Mouse (Mus musculus) forebrain, embryonic 10.5 days (tissue): ENCODE measurements at regions not wholly inside any gene's neighbourhood (a gene's known extent, or its start where the extent isn't known, plus 50 kb on each side); places are given as distances from the start of the nearest gene placed in this dataset.

ENCODE experiments used
- DNase-seq: peaks from one replicate; pipeline ENCODE4 v3.0.0-alpha.2; 2017; ENCODE audit warnings: low spot score; ENCODE audit errors: extremely low spot score
- H3K27ac ChIP-seq: fragments of 300-500 bp; sonication (generic); 2 replicates; pipeline ENCODE4 v1.5.1; 2016; ENCODE audit warnings: mild to moderate bottlenecking
- H3K27me3 ChIP-seq: fragments of 300-500 bp; sonication (generic); 2 replicates; pipeline ENCODE4 v1.6.1; 2016; ENCODE audit warnings: mild to moderate bottlenecking; ENCODE audit not compliant: poor library complexity, severe bottlenecking
- H3K36me3 ChIP-seq: fragments of 300-500 bp; sonication (generic); replicated peaks from 2 replicates; pipeline ENCODE4 v1.6.1; 2016; ENCODE audit warnings: mild to moderate bottlenecking, moderate library complexity
- H3K4me1 ChIP-seq: fragments of 300-500 bp; sonication (generic); 2 replicates; pipeline ENCODE4 v1.6.1; 2016
- H3K4me3 ChIP-seq: fragments of 300-500 bp; sonication (generic); 2 replicates; pipeline ENCODE4 v1.5.1; 2016; ENCODE audit warnings: mild to moderate bottlenecking, moderate library complexity
- H3K9me3 ChIP-seq: fragments of 300-500 bp; sonication (generic); 2 replicates; pipeline ENCODE4 v1.6.1; 2016; ENCODE audit warnings: mild to moderate bottlenecking, moderate library complexity
- WGBS: fragments of 180-500 bp; shearing (Covaris S2); methylation state at CpG from one replicate; pipeline ENCODE4 v1.1.7; 2016; 5-methylcytosine and 5-hydroxymethylcytosine counted together

GRCm38 (mm10) chr1:47448070-47448469, 555.4 kb upstream of the Slc39a10 start:
- no peak for DNase-seq
- 86% methylated on average over 3 of the region's 3 CpGs for WGBS
- Histone ChIP-seq H3K36me3 (no peaks in the 10 kb centered on the region), H3K9me3 (no peaks in the 10 kb centered on the region), H3K27ac (no peak overlapping the region), H3K4me1 (no peaks in the 10 kb centered on the region), H3K4me3 (no peak overlapping the region), H3K27me3 (no peaks in the 10 kb centered on the region)

DNA sequence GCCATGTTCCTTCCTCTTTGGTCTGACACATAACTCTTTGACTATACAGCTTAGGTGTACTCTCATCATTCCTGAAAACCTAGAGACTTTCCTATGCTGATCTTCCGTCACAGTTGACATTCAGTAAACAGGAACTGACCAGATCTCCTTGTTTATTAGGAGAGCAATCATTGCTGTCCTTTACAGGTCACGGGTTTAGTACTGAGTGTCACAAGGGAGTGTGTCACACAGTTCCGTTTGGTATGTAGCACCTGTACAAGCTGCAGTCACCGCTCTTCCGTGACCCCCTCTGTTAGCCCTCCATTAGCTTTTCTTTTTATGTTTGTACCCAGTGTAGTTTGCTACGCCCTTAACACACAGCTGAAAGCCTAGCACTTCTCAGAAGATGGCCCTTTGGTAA, 553.4 kb upstream of the Slc39a10 start:
- 83% methylated on average over 6 of the region's 6 CpGs for WGBS
- Histone ChIP-seq H3K4me3 (no peak overlapping the region), H3K9me3 (no peaks in the 10 kb centered on the region), H3K4me1 (no peaks in the 10 kb centered on the region), H3K27me3 (no peaks in the 10 kb centered on the region), H3K36me3 (no peaks in the 10 kb centered on the region), H3K27ac (no peak overlapping the region)
- DNase-seq: no peak

GRCm38 (mm10) chr1:47432829-47433228, 540.2 kb upstream of the Slc39a10 start:
- Histone ChIP-seq H3K4me1 (no peaks in the 10 kb centered on the region), H3K27ac (no peak overlapping the region), H3K36me3 (no peaks in the 10 kb centered on the region), H3K27me3 (no peaks in the 10 kb centered on the region), H3K4me3 (no peak overlapping the region), H3K9me3 (no peaks in the 10 kb centered on the region)
- DNase-seq: no peak
- 94% methylated on average over 1 of the region's 1 CpGs for WGBS

- Histone ChIP-seq H3K9me3 (no peaks in the 10 kb centered on the region), H3K4me1 (no peaks in the 10 kb centered on the region), H3K27ac (no peak overlapping the region), H3K27me3 (no peaks in the 10 kb centered on the region), H3K36me3 (no peaks in the 10 kb centered on the region), H3K4me3 (no peak overlapping the region)
- DNase-seq: no peak
- 70% methylated on average over 1 of the region's 1 CpGs for WGBS
Measured at GRCm38 (mm10) chr1:47405164-47405563, 512.5 kb upstream of the Slc39a10 start.

GRCm38 (mm10) chr1:47386579-47386978, 493.9 kb upstream of the Slc39a10 start:
- Histone ChIP-seq H3K4me1 (no peaks in the 10 kb centered on the region), H3K36me3 (no peaks in the 10 kb centered on the region), H3K4me3 (no peak overlapping the region), H3K27ac (no peak overlapping the region), H3K27me3 (no peaks in the 10 kb centered on the region), H3K9me3 (no peaks in the 10 kb centered on the region)
- DNase-seq: no peak

DNA sequence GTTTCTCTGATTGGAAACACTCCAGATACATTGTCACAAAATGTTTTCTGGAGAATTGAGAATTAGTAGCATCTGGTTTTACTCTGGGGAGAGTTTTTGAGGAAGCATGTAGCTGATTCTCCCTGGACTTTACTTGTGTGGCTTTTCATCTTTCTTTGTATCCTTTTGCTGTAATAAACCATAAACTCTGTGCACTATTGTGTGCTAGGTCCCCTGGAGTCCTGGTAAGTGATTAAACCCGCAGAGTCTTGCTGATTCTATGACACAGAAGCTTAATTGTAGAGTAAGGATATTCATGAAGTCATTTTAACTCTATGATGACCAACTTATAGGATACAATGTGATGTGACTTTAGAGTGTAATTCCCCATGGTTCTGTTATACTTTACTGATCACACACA, 486.1 kb upstream of the Slc39a10 start:
- H3K4me3 ChIP-seq: no peak overlapping the region
- WGBS: 60% methylated on average over 1 of the region's 1 CpGs
- H3K27ac ChIP-seq: no peak overlapping the region
- no peaks in the 10 kb centered on the region for H3K4me1 ChIP-seq
- DNase-seq: no peak
- no peaks in the 10 kb centered on the region for H3K9me3 ChIP-seq
- no peaks in the 10 kb centered on the region for H3K27me3 ChIP-seq
- H3K36me3 ChIP-seq: no peaks in the 10 kb centered on the region

- Histone ChIP-seq H3K4me3 (no peak overlapping the region), H3K27ac (no peak overlapping the region), H3K4me1 (no peaks in the 10 kb centered on the region), H3K27me3 (no peaks in the 10 kb centered on the region), H3K36me3 (no peaks in the 10 kb centered on the region), H3K9me3 (no peaks in the 10 kb centered on the region)
- 87% methylated on average over 3 of the region's 3 CpGs for WGBS
- no peak for DNase-seq
Measured at GRCm38 (mm10) chr1:47339718-47340439, 447.2 kb upstream of the Slc39a10 start.

- Histone ChIP-seq H3K27ac (no peak overlapping the region), H3K27me3 (no peaks in the 10 kb centered on the region), H3K36me3 (no peaks in the 10 kb centered on the region), H3K9me3 (no peaks in the 10 kb centered on the region), H3K4me3 (no peak overlapping the region), H3K4me1 (peaks cover 10% of the 10 kb centered on the region; the same call in 1 of the 2 replicates)
- no peak for DNase-seq
- 59% methylated on average over 2 of the region's 2 CpGs for WGBS
Measured at GRCm38 (mm10) chr1:47310572-47311075, 418.0 kb upstream of the Slc39a10 start.

- DNase-seq: no peak
- H3K36me3 ChIP-seq: no peaks in the 10 kb centered on the region
Measured at GRCm38 (mm10) chr1:47306961-47307360, 414.3 kb upstream of the Slc39a10 start.

DNA sequence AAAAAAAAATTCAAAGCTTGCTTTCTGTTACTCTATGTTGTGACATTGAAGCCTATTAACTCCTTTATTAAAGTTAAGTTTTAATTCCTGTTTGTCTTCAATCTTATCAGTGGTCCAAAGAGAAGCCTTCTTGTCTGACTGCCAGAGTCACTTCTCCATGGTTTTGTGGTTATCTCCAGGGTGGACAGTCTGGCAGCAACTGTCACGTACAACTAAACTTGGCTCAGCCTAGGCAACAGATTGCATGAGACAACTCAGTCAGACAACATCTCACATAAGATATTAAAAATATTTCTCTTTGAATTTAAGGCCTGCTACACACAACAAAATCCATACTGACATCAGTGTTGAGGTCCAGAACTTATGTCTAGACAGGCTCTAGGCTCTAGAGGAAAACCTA, 406.7 kb upstream of the Slc39a10 start:
- H3K27ac ChIP-seq: no peak overlapping the region
- no peaks in the 10 kb centered on the region for H3K27me3 ChIP-seq
- H3K4me1 ChIP-seq: no peaks in the 10 kb centered on the region
- no peaks in the 10 kb centered on the region for H3K36me3 ChIP-seq
- no peak for DNase-seq
- no peak overlapping the region for H3K4me3 ChIP-seq
- 98% methylated on average over 1 of the region's 1 CpGs for WGBS
- no peaks in the 10 kb centered on the region for H3K9me3 ChIP-seq

More at GRCm38 (mm10) chr1:47306961-47307360, 414.3 kb upstream of the Slc39a10 start:
- H3K4me1 ChIP-seq: no peaks in the 10 kb centered on the region; the same call in 1 of the 2 replicates
- H3K27me3 ChIP-seq: no peaks in the 10 kb centered on the region
- no peaks in the 10 kb centered on the region for H3K9me3 ChIP-seq
- no peak overlapping the region for H3K27ac ChIP-seq
- H3K4me3 ChIP-seq: no peak overlapping the region

DNA sequence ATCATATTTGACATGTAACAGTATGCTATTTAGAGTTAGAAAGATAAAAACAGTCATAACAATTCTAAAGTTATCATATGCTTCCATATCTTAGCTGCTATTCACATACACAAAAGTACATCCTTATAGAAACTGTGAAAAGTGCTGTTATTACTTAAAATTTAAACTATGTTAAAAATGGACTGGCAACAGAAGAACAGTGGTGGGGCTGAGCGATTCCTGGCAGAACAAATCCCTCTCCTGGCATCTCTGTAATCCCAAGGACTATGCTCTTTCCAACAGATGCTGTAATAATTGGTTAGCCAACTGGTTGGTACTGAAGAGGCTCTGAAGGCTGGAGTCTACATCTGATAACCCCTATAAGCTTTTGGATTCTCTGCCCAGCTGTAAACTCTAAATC, 393.0 kb upstream of the Slc39a10 start:
- WGBS: 92% methylated on average over 1 of the region's 1 CpGs
- no peak overlapping the region for H3K27ac ChIP-seq
- H3K4me1 ChIP-seq: no peaks in the 10 kb centered on the region
- no peaks in the 10 kb centered on the region for H3K9me3 ChIP-seq
- no peaks in the 10 kb centered on the region for H3K27me3 ChIP-seq
- H3K36me3 ChIP-seq: no peaks in the 10 kb centered on the region
- H3K4me3 ChIP-seq: no peak overlapping the region
- no peak for DNase-seq

DNA sequence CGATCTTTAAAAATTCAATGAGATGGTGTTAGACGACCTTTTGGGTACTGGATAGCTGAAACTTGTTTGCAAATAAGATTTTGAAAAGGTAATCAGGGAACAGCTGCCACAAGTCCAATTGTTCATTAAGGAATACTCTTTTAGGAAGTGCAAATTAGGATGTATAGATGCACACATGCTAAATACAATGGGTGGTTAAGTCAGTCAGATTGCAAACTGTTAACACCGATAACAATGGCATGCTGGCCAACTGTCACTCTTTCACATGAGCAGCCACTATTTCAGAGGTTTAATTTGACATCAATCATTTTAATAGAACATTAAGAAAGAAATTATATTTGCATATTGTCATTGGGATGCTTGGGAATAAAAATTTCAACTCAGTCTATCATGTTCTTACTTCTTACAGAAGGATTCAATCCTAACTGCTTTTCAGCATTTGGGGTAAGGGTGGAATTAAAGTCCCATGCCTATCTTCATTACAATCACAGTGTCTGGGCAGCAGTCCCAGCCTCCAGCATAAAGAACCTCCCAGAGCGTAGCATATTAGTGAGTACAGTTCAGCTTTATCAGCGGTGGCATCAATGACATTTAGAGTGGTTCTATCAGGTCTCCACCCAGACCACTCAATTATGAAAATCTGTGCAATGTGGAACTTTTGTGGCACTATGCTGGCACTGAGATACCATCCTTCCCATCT, 385.8 kb upstream of the Slc39a10 start:
- no peak for DNase-seq
- H3K4me1 ChIP-seq: peaks cover 7% of the 10 kb centered on the region; the same call in 1 of the 2 replicates

DNA sequence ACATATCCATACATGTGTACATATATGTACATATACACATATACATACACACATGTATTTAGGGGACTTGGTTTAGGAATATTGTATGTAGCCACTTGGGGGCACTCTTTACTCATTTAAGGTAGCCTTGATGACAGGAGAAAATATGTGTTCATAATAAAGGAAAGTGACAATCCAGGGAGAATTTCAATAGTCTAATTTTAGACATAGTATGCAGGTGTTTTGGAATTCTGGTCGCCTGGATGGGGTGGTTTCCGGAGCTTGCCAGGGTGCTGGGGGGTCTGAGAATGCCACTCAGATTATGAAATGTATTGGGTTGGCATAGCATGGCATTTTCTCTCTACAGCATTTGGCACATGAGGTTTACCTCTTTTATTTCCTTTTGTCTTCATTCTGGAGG, 385.2 kb upstream of the Slc39a10 start:
- Histone ChIP-seq H3K27me3 (no peaks in the 10 kb centered on the region), H3K27ac (no peak overlapping the region), H3K36me3 (no peaks in the 10 kb centered on the region), H3K9me3 (no peaks in the 10 kb centered on the region), H3K4me1 (peaks cover 7% of the 10 kb centered on the region; the same call in 1 of the 2 replicates), H3K4me3 (no peak overlapping the region)
- WGBS: 52% methylated on average over 2 of the region's 2 CpGs
- DNase-seq: no peak

More for the DNA sequence above, 385.8 kb upstream of the Slc39a10 start:
- Histone ChIP-seq H3K27me3 (no peaks in the 10 kb centered on the region), H3K9me3 (no peaks in the 10 kb centered on the region), H3K36me3 (no peaks in the 10 kb centered on the region), H3K4me3 (no peak overlapping the region), H3K27ac (no peak overlapping the region)
- 78% methylated on average over 5 of the region's 5 CpGs for WGBS
